Mouse (Mus musculus): Measurements from ENCODE around the gene 2810004N23Rik. TPM values are rescaled to one million over a fixed set of nuclear protein-coding genes. Genes with fewer than 3 reads are reported as not detected.

Gene 2810004N23Rik
- total RNA-seq, 2 experiments from 2014 or later: 32.7 to 33.3 TPM

Other genes with a start within 250 kb of the 2810004N23Rik start
- 10 to 100 TPM; 31.7 to 42.0 TPM for gene 2310022B05Rik, start 199.8 kb downstream of the 2810004N23Rik start, total RNA-seq (2021)
- gene Ttc13, start 141.1 kb downstream of the 2810004N23Rik start, total RNA-seq (2021): 10 to 100 TPM; 21.4 to 28.4 TPM
- 1 to 10 TPM; 3.9 to 5.1 TPM for gene Arv1, start 141.0 kb downstream of the 2810004N23Rik start, total RNA-seq (2021)
- under 1 TPM; 0.70 to 0.94 TPM for gene Fam89a, start 111.3 kb downstream of the 2810004N23Rik start, total RNA-seq (2021)
- under 1 TPM; 0.18 to 0.23 TPM for gene Trim67, start 70.0 kb downstream of the 2810004N23Rik start, total RNA-seq (2021)
- gene Gnpat, start 87 bp downstream of the 2810004N23Rik start, total RNA-seq (2021): 10 to 100 TPM; 92.7 to 98.3 TPM
- 1 to 10 TPM; 8.0 to 8.7 TPM for gene Exoc8, start 34.6 kb upstream of the 2810004N23Rik start, total RNA-seq (2021)
- gene Sprtn, start 34.8 kb upstream of the 2810004N23Rik start, total RNA-seq (2021): 10 to 100 TPM in 1 of 2 experiments, 1 to 10 TPM in 1; 9.6 to 10.7 TPM
- gene Egln1, start 86.2 kb upstream of the 2810004N23Rik start, total RNA-seq (2021): 10 to 100 TPM; 60.0 to 71.9 TPM
- 10 to 100 TPM; 74.9 to 76.4 TPM for gene Tsnax, start 149.9 kb upstream of the 2810004N23Rik start, total RNA-seq (2021)
- 1 to 10 TPM; 2.6 to 4.0 TPM for gene Disc1, start 191.1 kb upstream of the 2810004N23Rik start, total RNA-seq (2021)

All from gastrocnemius, postnatal 10 days (tissue).